Comparison of ENCODE assay signal across 21 mouse cellular contexts in the genomic region with DNA sequence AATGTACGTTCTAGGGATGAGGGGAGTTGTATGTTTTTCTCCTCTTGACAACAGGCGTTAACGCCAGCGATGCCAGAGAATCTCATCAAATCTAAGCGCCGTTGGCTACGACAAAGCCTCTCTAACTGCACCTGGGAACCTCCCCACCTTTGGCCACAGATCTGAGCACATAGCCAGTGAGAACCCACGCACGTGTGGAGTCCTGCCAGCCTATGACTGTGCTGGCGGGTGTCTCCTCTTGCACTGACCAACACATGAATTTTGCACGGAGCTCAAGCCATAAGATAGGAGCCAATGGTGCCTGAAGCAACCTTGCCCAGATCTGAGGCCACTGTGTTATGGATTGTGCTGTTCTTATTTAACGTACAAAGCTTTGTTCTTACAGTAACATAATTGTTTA.
DNase-seq lines count a peak whose midpoint lies in the region; TF ChIP-seq lines count a peak whose summit lies in the region.
"Had no signal": no experiment of that assay in that cellular context is flagged by ENCODE, and none has a peak within 500 bp of the region (broad histone marks: within the 10 kb centered on the region; RNA-seq: fewer than 3 reads in every experiment).

No protein-coding gene starts in this region.

- WGBS in cerebellum, adult 2 months: 58% methylated on average over 12 of the region's 12 CpGs

- no peak overlapping the region for H3K4me3 ChIP-seq in cerebellum, adult 2 months (replicated peaks; ENCODE audit: insufficient read depth, low read depth, low read length)
- H3K4me3 ChIP-seq: embryonic facial prominence, embryonic 13.5 days; embryonic facial prominence, embryonic 15.5 days; erythroblast, embryonic 14.5 days; forebrain, embryonic 10.5 days; forebrain, embryonic 12.5 days had no signal

- intact Hi-C loops in heart, postnatal 10 days (cut with DNase I): loop anchor here (5.0 kb wide), 1 partner anchor 93 kb away; no protein-coding TSS in a partner anchor

- H3K4me1 ChIP-seq in cerebellum, adult 2 months (ENCODE audit: control insufficient read depth, insufficient read depth, low read length): no peaks in the 10 kb centered on the region; the same call in 1 of the 2 replicates

- no peak overlapping the region for H3K27ac ChIP-seq in cerebellum, adult 2 months (ENCODE audit: insufficient read depth, low read length)
- H3K27ac ChIP-seq: embryonic facial prominence, embryonic 13.5 days; embryonic facial prominence, embryonic 15.5 days had no signal

- DNase-seq in cerebellum, postnatal 10 days: peak; percentile 39 to 46
- DNase-seq in cerebellum, adult 2 months: no peak
- DNase-seq in heart, adult 11 months: peak; percentile 89
- DNase-seq in heart, postnatal 10 days: no peak
- peak; percentile 3 for DNase-seq in right cerebral cortex, postnatal 14 days
- no peak for DNase-seq in right cerebral cortex, postnatal 10 days (ENCODE audit: low spot score in 2 of 2)
- DNase-seq in retina, postnatal 1 day: no peak
- DNase-seq: adrenal gland, adult 2 months; adrenal gland, postnatal 10 days; adrenal gland, postnatal 25 days; B cell, adult 2 months; cerebellum, adult 11-12 months; cerebellum, adult 8-10 months; cerebellum, adult 9-11 months; cerebellum, postnatal 36 days; embryo, embryonic 11 days had no signal

- TF ChIP-seq POLR2A in cerebellum, adult 2 months (IDR thresholded peaks at IDR 0.05; ENCODE audit: borderline replicate concordance, insufficient read depth, low read length): no peak

- TF ChIP-seq CTCF in cerebellum, adult 2 months (IDR thresholded peaks at IDR 0.05; ENCODE audit: borderline replicate concordance, insufficient read depth, low read depth, low read length): no peak

- no peaks in the 10 kb centered on the region for H3K27me3 ChIP-seq in cerebellum, adult 2 months (ENCODE audit: control insufficient read depth, insufficient read depth, low read length)
- H3K27me3 ChIP-seq: embryonic facial prominence, embryonic 13.5 days; embryonic facial prominence, embryonic 15.5 days had no signal

Comparison
In these comparisons a context has a peak if more than half of its experiments do, and no peak if none do; other contexts are left out.
1. DNase-seq: peak in cerebellum, postnatal 10 days (2 of 2), heart, adult 11 months (single experiment) and right cerebral cortex, postnatal 14 days (single experiment); none in cerebellum, adult 2 months (0 of 2), heart, postnatal 10 days (0 of 2), right cerebral cortex, postnatal 10 days (0 of 2) and retina, postnatal 1 day (single experiment).